ENCODE assay signal across 9 mouse cellular contexts in the genomic region with DNA sequence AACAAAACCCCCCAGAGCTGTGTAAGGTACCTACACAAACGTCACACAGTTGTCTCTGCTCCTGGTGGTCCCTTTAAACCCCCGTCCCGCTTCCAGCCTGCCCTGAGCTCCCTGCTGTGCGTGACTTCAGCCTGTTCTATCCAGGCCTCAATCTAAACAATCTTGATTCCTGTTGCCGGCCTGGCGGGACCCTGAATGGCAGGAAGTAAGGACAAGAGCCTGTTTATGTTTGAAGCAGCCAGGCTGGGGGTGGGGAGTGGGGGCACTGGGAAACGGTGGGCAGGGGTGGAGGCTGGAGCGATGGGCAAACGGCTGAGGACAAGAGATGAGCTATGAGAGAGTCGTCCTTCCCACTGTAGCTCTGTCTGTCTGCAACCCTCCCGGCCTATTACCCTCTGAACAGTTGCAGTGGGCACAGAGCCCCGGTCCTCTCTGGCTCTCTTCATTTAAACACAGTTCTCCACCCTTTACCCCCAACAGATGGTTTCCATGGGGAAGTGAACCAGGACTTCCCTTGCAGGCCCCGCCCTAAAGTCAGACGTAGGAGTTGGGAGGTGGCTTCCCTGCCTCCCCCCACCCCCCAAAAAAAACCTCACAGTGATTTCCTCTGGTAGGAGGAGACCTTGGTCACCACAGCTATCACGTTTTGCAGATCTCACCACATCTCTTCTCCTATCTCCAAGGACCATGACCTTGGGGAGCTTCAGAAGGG. TPM values are rescaled to one million over a fixed set of nuclear protein-coding genes. Genes with fewer than 3 reads are reported as not detected.
DNase-seq lines count a peak whose midpoint lies in the region; ATAC-seq and TF ChIP-seq lines count a peak whose summit lies in the region.
"Had no signal": no experiment of that assay in that cellular context is flagged by ENCODE, and none has a peak within 500 bp of the region (broad histone marks: within the 10 kb centered on the region; RNA-seq: fewer than 3 reads in every experiment).

No protein-coding gene starts in this region.

- H3K36me3 ChIP-seq in lung, postnatal 0 days (ENCODE audit: insufficient read depth, low read length), result peaks cover 6% of the 10 kb centered on the region; the same call in 1 of the 2 replicates

- WGBS in lung, postnatal 0 days, result 14% methylated on average over 15 of the region's 15 CpGs

- no peaks in the 10 kb centered on the region for H3K9me3 ChIP-seq in lung, postnatal 0 days (ENCODE audit: low read length)

- H3K4me2 ChIP-seq in lung, postnatal 0 days (replicated peaks; ENCODE audit: low read depth, low read length), result peak overlapping the region; percentile 50

- DNase-seq in kidney, postnatal 14 days, result peak; percentile 55
- DNase-seq in kidney, adult 11 months, result no peak
- peak; percentile 50 to 51 for DNase-seq in heart, postnatal 14 days
- peak; percentile 85 for DNase-seq in lung, postnatal 0 days (ENCODE audit: low spot score)
- DNase-seq in right cerebral cortex, adult 18-20 months, result no peak
- DNase-seq in urinary bladder, adult 2 months (ENCODE audit: low spot score), result no peak
- DNase-seq in left cerebral cortex, postnatal 14 days (ENCODE audit: low spot score in 2 of 2), result no peak

- peak overlapping the region; percentile 60 for H3K4me3 ChIP-seq in bone marrow macrophage, adult 2 months (ENCODE audit: insufficient read depth, low read length)
- peak overlapping the region; percentile 41 for H3K4me3 ChIP-seq in lung, postnatal 0 days (ENCODE audit: low read depth, low read length)

- peak; percentile 77 for ATAC-seq in lung, postnatal 0 days

- no peak for TF ChIP-seq POLR2A in bone marrow macrophage, adult 2 months (IDR thresholded peaks at IDR 0.05; ENCODE audit: borderline replicate concordance, low read depth, low read length)

- intact Hi-C loops in heart, postnatal 14 days (cut with DNase I), result no loop called here
- intact Hi-C loops in left cerebral cortex, postnatal 14 days (cut with DNase I), result no loop called here

- no peak for TF ChIP-seq CTCF in bone marrow macrophage, adult 2 months (IDR thresholded peaks at IDR 0.05; ENCODE audit: low read depth, low read length)
- TF ChIP-seq CTCF in lung, postnatal 0 days (IDR thresholded peaks at IDR 0.05), result no peak

- TF ChIP-seq EP300 in lung, postnatal 0 days (IDR thresholded peaks at IDR 0.05), result peak; percentile 98

- H3K9ac ChIP-seq in lung, postnatal 0 days (replicated peaks; ENCODE audit: low read depth), result peak overlapping the region; percentile 19; the same call in 1 of the 2 replicates
- H3K9ac ChIP-seq: liver, embryonic 14.5 days had no signal

- no peaks in the 10 kb centered on the region for H3K27me3 ChIP-seq in lung, postnatal 0 days (replicated peaks; ENCODE audit: insufficient read depth, low read length)

- peak overlapping the region; percentile 24; the same call in 1 of the 2 replicates for H3K27ac ChIP-seq in bone marrow macrophage, adult 2 months (ENCODE audit: insufficient read depth, low read depth, low read length)
- peak overlapping the region; percentile 90 for H3K27ac ChIP-seq in lung, postnatal 0 days (ENCODE audit: low read length)
- H3K27ac ChIP-seq: liver, embryonic 14.5 days had no signal

- peaks cover 44% of the 10 kb centered on the region for H3K4me1 ChIP-seq in bone marrow macrophage, adult 2 months (ENCODE audit: control insufficient read depth, insufficient read depth, low read length)
- peaks cover 15% of the 10 kb centered on the region for H3K4me1 ChIP-seq in lung, postnatal 0 days (ENCODE audit: insufficient read depth, low read depth, low read length)

RNA-seq across cellular contexts. Expression of gene Acvrl1, which starts 5.8 kb away (rescaled TPM):
- 26.6 and 29.8 TPM in 2 replicates for polyA plus RNA-seq in bone marrow macrophage, adult 2 months (2012; ENCODE audit: insufficient read depth, insufficient read length, missing spikeins)
- total RNA-seq in heart, postnatal 14 days (2021), result 10 to 100 TPM; 28.5 to 31.5 TPM
- 159 and 168 TPM in 2 replicates for polyA plus RNA-seq in lung, postnatal 0 days (2015; fragmentation: Nextera tagmentation; extraction: Ambion mirVana)
- polyA plus RNA-seq in urinary bladder, adult 2 months (2012; rRNA removed), result 65.7 and 69.9 TPM in 2 replicates
- total RNA-seq in left cerebral cortex, postnatal 14 days (2021), result 10 to 100 TPM; 12.9 to 17.1 TPM

RNA-seq across cellular contexts. Expression of gene Ankrd33, which starts 18.6 kb away (rescaled TPM):
- not detected in 2 replicates for polyA plus RNA-seq in bone marrow macrophage, adult 2 months (2012; ENCODE audit: insufficient read depth, insufficient read length, missing spikeins)
- not detected for total RNA-seq in heart, postnatal 14 days (2021)
- 0.13 TPM in 1 of 2 replicates, not detected in the other for polyA plus RNA-seq in lung, postnatal 0 days (2015; fragmentation: Nextera tagmentation; extraction: Ambion mirVana)
- polyA plus RNA-seq in urinary bladder, adult 2 months (2012; rRNA removed), result not detected in 2 replicates
- under 1 TPM in 1 of 2 experiments, not detected in 1; 0.21 TPM for total RNA-seq in left cerebral cortex, postnatal 14 days (2021)
- polyA plus RNA-seq: liver, embryonic 14.5 days had no signal

RNA-seq across cellular contexts. Expression of gene Acvr1b, which starts 39.7 kb away (rescaled TPM):
- polyA plus RNA-seq in bone marrow macrophage, adult 2 months (2012; ENCODE audit: insufficient read depth, insufficient read length, missing spikeins), result 20.2 and 22.3 TPM in 2 replicates
- total RNA-seq in heart, postnatal 14 days (2021), result 10 to 100 TPM; 14.5 to 14.7 TPM
- 6.6 and 7.4 TPM in 2 replicates for polyA plus RNA-seq in lung, postnatal 0 days (2015; fragmentation: Nextera tagmentation; extraction: Ambion mirVana)
- polyA plus RNA-seq in urinary bladder, adult 2 months (2012; rRNA removed), result 24.8 and 27.1 TPM in 2 replicates
- 100 to 1,000 TPM; 112 to 121 TPM for total RNA-seq in left cerebral cortex, postnatal 14 days (2021)

RNA-seq across cellular contexts. Expression of gene Fignl2, which starts 55.8 kb away (rescaled TPM):
- 2.8 and 2.9 TPM in 2 replicates for polyA plus RNA-seq in bone marrow macrophage, adult 2 months (2012; ENCODE audit: insufficient read depth, insufficient read length, missing spikeins)
- 1 to 10 TPM; 2.3 to 2.8 TPM for total RNA-seq in heart, postnatal 14 days (2021)
- 0.48 and 0.60 TPM in 2 replicates for polyA plus RNA-seq in lung, postnatal 0 days (2015; fragmentation: Nextera tagmentation; extraction: Ambion mirVana)
- polyA plus RNA-seq in urinary bladder, adult 2 months (2012; rRNA removed), result 7.3 and 7.5 TPM in 2 replicates
- 1 to 10 TPM in 1 of 2 experiments, under 1 TPM in 1; 0.99 to 1.5 TPM for total RNA-seq in left cerebral cortex, postnatal 14 days (2021)

Comparison
In these comparisons a context has a peak if more than half of its experiments do, and no peak if none do; other contexts are left out.
1. DNase-seq: peak in kidney, postnatal 14 days (single experiment), heart, postnatal 14 days (2 of 2) and lung, postnatal 0 days (single experiment); none in kidney, adult 11 months (single experiment), right cerebral cortex, adult 18-20 months (single experiment), urinary bladder, adult 2 months (single experiment) and left cerebral cortex, postnatal 14 days (0 of 2).